Mouse (Mus musculus) limb, embryonic 13.5 days (tissue): ENCODE results near the gene Mcrip2. TPM values are rescaled to one million over a fixed set of nuclear protein-coding genes. Genes with fewer than 3 reads are reported as not detected.

ENCODE experiments used
- ATAC-seq: fragments of 200-750 bp; cut with Nextera tagmentation; 2 replicates; pipeline ENCODE4 v1.8.0; 2017; ENCODE audit warnings: low read depth, moderate number of reproducible peaks, moderate TSS enrichment; ENCODE audit not compliant: low FRiP score
- H3K27ac ChIP-seq: fragments of 300-500 bp; sonication (generic); 2 replicates; pipeline ENCODE4 v1.5.1; 2015; ENCODE audit warnings: inconsistent platforms, mild to moderate bottlenecking, moderate library complexity
- H3K27me3 ChIP-seq: fragments of 300-500 bp; sonication (generic); 2 replicates; pipeline ENCODE4 v1.6.1; 2015; ENCODE audit warnings: mild to moderate bottlenecking, inconsistent platforms
- H3K36me3 ChIP-seq: fragments of 300-500 bp; sonication (generic); 2 replicates; pipeline ENCODE4 v1.6.1; 2015; ENCODE audit warnings: inconsistent platforms, mild to moderate bottlenecking, moderate library complexity
- H3K4me1 ChIP-seq: fragments of 300-500 bp; sonication (generic); 2 replicates; pipeline ENCODE4 v1.6.1; 2015; ENCODE audit warnings: inconsistent platforms
- H3K4me2 ChIP-seq: fragments of 300-500 bp; sonication (generic); replicated peaks from 2 replicates; pipeline ENCODE4 v1.6.1; 2015; ENCODE audit warnings: inconsistent platforms, mild to moderate bottlenecking, moderate library complexity
- H3K4me3 ChIP-seq: fragments of 300-500 bp; sonication (generic); 2 replicates; pipeline ENCODE4 v1.5.1; 2015; ENCODE audit warnings: moderate library complexity, mild to moderate bottlenecking, inconsistent platforms
- H3K9ac ChIP-seq: fragments of 300-500 bp; sonication (generic); 2 replicates; pipeline ENCODE4 v1.6.1; 2015; ENCODE audit warnings: mild to moderate bottlenecking, inconsistent platforms
- H3K9me3 ChIP-seq: fragments of 300-500 bp; sonication (generic); 2 replicates; pipeline ENCODE4 v1.6.1; 2016; ENCODE audit warnings: inconsistent platforms
- WGBS: fragments of 180-500 bp; shearing (Covaris S2); methylation state at CpG from one replicate; pipeline ENCODE4 v1.1.7; 2015; 5-methylcytosine and 5-hydroxymethylcytosine counted together
- polyA plus RNA-seq: library from polyadenylated mRNA; unstranded; fragments of >200 nt; fragmentation: Nextera tagmentation; extraction: Ambion mirVana; gene quantifications from 2 replicates; pipeline ENCODE4 v1.2.1, GENCODE M21; 2015

The Mcrip2 gene
- polyA plus RNA-seq, 1 experiment from 2014 or later = 12.2 TPM

DNA sequence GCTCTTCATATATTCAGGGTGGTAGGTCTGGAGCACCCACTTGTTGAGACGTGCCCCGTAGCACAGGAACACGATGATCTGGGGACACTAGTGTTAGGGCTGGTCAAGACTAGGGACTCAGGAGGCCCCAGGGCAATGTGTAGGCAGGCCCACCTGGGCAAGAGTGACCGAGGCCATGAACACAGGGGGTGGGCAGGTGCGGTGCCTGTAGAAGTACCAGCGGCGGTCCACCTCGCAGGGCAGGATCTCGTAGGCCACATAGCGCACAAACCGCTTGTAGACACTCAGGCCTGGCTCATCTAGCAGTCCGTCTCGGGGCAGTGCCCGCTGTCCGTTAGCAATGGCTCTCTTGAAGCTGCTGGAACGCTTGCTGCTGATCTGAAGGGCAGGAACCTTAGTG is 32.7 kb downstream of the Mcrip2 start:
- peak overlapping the region; percentile 98; the same call in 1 of the 2 replicates for H3K4me2 ChIP-seq
- H3K36me3 ChIP-seq = peaks cover 55% of the 10 kb centered on the region
- no peaks in the 10 kb centered on the region for H3K27me3 ChIP-seq
- 93% methylated on average over 16 of the region's 16 CpGs for WGBS
- H3K4me3 ChIP-seq = peak overlapping the region; percentile 3; the same call in 1 of the 2 replicates
- peaks cover 57% of the 10 kb centered on the region for H3K4me1 ChIP-seq
- no peak for ATAC-seq
- H3K27ac ChIP-seq = no peak overlapping the region
- no peaks in the 10 kb centered on the region for H3K9me3 ChIP-seq
- 0 out of 2 replicates have a peak overlapping the region, but pooled peaks have one; percentile 68 for H3K9ac ChIP-seq

DNA sequence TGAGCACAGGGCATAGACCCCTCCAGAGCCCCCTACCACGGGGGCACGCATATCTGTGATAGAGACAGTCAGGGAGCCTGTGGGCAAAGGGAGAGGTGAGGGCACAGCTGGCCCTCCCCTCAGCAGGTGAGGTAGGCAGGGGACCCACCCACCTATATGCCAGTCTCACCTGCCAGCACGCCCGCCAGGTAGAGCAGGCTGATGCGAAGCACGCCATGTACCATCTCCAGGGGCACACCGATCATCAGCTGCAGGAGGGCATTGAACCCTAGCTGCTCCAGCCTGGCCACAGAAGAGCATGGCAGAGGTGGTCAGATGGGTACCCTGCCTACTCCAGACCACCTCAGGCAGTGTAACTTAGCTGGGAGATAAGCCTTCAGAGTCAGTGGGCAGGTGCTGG is 33.3 kb downstream of the Mcrip2 start:
- Histone ChIP-seq H3K27me3 (no peaks in the 10 kb centered on the region), H3K36me3 (peaks cover 55% of the 10 kb centered on the region), H3K4me1 (peaks cover 62% of the 10 kb centered on the region), H3K4me3 (0 out of 2 replicates have a peak overlapping the region, but pooled peaks have one; percentile 88), H3K9ac (peak overlapping the region; percentile 75; the same call in 1 of the 2 replicates), H3K4me2 (peak overlapping the region; percentile 98), H3K9me3 (no peaks in the 10 kb centered on the region), H3K27ac (no peak overlapping the region)
- 93% methylated on average over 7 of the region's 7 CpGs for WGBS
- no peak for ATAC-seq

DNA sequence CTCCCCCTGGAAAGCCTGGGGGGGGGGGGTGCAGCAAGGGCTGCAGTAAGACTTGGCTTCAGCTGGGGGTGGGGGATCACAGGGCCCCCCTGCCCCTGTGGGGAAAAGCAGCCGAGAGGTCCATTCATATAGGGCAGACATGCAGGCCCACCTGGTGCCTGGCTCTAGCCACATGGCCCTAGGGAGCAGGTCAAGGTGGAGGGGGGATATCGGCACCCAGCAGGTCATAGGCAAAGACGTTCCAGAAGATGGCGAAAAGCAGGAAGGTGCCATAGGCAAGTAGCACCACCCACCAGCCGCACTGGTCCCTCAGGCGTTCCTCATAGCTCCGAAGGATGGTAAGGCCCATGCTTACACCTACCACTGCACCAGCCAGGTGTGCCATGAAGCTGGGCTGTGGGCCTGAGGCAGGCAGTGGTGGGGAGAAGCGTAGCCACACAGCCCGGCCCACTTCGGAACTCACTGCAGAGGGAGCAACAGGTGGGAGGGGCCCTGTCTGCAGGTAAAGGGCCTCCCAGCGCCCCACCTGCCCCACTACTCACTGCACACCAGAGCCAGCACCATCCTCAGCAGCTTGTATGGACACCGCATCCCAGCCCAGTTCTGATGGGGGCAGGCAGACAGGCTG is 33.9 kb downstream of the Mcrip2 start:
- Histone ChIP-seq H3K27ac (no peak overlapping the region), H3K4me1 (peaks cover 68% of the 10 kb centered on the region), H3K4me3 (peak overlapping the region; percentile 88), H3K9ac (peak overlapping the region; percentile 75), H3K36me3 (peaks cover 54% of the 10 kb centered on the region), H3K4me2 (peak overlapping the region; percentile 98), H3K9me3 (no peaks in the 10 kb centered on the region), H3K27me3 (no peaks in the 10 kb centered on the region)
- ATAC-seq = no peak
- WGBS = 87% methylated on average over 12 of the region's 12 CpGs

DNA sequence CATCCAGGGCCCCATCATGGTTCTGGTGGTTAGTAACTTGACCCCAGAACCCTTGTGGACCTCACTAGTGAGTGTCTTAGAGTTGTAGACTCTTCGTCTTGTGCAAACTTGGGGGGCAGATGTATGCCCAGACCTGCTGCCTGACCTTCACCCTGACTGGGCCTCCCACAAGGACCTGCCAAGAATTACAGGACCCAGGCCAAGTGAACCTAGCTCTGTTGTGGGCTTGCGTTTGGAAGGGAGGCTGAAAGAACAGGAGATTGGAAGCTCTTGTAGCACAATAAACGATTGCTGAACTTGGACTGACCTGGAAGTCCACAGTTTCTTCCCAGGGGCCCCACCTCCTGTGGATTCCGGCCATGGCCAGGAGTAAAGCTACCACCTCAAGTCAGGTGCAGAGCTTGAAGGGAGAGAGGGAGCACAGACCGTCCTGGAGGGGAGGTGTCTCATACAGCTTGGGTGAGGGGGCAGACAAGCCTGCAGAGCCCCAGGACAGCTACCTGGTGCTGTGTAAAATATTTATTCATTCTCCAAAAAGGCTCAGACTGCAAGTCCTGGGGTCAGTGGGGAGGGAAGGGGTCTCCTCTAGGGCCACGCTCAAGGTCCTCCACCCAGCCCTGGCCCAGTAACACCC is 34.5 kb downstream of the Mcrip2 start:
- Histone ChIP-seq H3K4me1 (peaks cover 74% of the 10 kb centered on the region), H3K4me2 (peak overlapping the region; percentile 98), H3K9ac (peak overlapping the region; percentile 75), H3K27me3 (no peaks in the 10 kb centered on the region), H3K9me3 (no peaks in the 10 kb centered on the region), H3K4me3 (peak overlapping the region; percentile 88), H3K36me3 (peaks cover 47% of the 10 kb centered on the region), H3K27ac (peak overlapping the region; percentile 92)
- no peak for ATAC-seq
- 41% methylated on average over 6 of the region's 6 CpGs for WGBS

DNA sequence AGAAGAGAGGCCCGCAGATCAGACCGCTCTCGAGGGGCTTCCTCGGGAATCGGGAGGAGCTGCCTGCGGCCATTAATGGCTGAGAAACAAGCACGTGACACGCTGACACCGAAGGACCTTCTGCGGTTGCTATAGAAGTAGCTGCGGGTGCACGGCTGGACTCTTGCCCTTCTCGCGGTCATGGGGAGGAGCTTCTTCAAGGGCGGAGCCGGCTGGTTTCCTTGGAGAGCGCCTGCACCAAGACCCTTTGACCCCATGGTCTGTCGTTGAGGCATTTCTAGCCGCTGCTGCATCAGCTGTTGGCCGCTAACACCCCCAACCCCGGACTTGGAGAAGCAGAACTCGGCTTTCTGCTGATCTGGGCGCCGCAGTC is 35.3 kb downstream of the Mcrip2 start, which contains the start of gene Stub1:
Stub1 (minus strand) TSS at position 114 of the 373 bp plus-strand sequence.
- no peaks in the 10 kb centered on the region for H3K27me3 ChIP-seq
- H3K9ac ChIP-seq = peak within 1 kb of the TSS; percentile 91
- peak; percentile 60 for ATAC-seq
- H3K4me1 ChIP-seq = peaks cover 78% of the 10 kb centered on the region
- H3K4me3 ChIP-seq = peak within 1 kb of the TSS; percentile 88
- WGBS = 0% methylated on average over 24 of the region's 24 CpGs
- H3K9me3 ChIP-seq = no peaks in the 10 kb centered on the region
- peak within 1 kb of the TSS; percentile 98 for H3K4me2 ChIP-seq
- H3K36me3 ChIP-seq = peaks cover 42% of the 10 kb centered on the region
- H3K27ac ChIP-seq = peak within 1 kb of the TSS; percentile 92

DNA sequence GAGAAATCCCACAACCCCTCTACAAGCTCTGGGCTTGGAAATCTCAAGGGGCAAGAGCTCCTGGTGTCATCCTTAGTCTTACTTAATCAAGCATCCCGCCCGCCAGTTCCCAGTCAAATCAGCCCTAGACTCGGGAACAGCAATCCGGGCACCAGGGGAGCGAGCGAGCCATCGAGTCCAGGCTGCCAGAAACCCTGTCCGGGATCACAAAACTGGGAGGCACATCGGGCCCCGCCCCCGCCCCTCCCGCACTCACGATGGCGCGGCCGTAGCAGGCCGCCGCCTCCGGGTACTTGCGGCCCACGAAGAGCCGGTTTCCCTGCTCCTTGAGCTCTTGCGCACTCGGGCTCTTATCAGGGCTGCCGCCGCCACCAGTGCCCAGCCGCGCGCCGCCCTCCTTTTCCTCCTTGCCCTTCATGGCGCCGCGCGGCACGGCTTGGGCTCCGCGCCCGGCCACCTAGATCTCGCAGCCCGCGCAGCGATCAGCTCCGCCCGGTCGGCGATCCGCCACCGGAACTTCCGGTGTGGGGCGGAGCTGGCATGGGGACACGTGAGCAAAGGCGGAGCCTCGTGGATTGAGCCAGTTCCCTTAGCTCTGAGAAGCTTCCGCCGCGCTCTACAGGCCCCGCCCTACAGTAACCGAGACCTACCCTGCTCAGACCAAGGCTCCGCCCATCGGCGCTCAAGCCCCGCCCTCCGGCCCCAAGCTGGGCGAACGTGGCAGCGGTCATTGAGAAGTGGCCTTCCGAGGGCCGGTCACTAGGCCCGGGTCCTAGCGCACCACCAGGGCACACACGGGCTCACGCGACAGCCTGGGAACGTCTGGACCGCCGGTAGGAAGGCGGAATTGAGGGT is 35.9 kb downstream of the Mcrip2 start:
- Histone ChIP-seq H3K4me1 (peaks cover 79% of the 10 kb centered on the region), H3K36me3 (peaks cover 38% of the 10 kb centered on the region)
- WGBS = under 1% methylated on average over 77 of the region's 77 CpGs

DNA sequence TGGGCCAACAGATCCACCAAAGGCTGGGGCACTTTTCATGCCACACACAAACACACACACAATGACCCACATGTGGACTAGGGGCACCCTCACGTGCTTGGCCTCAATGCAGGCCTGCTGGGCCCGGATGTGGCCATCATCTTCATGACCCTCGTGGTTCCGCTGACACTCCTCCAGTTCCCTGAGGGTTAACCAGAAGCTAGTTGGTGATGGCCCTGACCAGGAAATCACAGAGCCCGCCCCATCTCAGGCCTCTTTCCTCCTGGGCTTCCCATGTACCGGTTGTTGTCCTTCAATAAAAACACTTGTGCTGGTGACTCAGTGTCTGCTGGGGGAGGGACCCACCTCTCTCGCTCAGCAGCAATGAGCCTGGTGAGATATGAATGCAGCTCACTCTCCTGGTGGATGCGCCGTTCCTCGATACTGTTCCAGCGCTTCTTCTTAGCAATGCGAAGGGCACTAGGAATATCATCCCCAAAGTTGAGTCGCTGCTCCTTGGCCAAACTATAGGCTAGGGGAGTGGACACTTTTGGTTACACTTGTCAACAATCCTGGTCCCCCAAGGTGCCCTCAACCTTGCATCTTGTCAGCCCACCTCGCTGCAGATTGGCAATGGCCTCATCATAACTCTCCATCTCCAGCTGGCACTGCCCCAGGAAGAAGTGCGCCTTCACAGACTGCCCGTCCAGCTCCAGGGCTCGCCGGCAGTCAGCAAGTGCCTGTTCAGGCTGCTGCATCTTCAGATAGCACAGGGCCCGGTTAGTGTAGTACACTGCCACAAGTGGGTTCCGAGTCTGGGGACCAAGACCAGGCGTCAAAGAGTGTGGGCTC is 36.9 kb downstream of the Mcrip2 start:
- peak overlapping the region; percentile 88 for H3K4me3 ChIP-seq
- H3K4me2 ChIP-seq = peak overlapping the region; percentile 98
- 61% methylated on average over 21 of the region's 21 CpGs for WGBS
- H3K27me3 ChIP-seq = no peaks in the 10 kb centered on the region
- no peaks in the 10 kb centered on the region for H3K9me3 ChIP-seq
- H3K9ac ChIP-seq = peak overlapping the region; percentile 91
- peak overlapping the region; percentile 86; the same call in 1 of the 2 replicates for H3K27ac ChIP-seq
- H3K36me3 ChIP-seq = peaks cover 45% of the 10 kb centered on the region
- no peak for ATAC-seq
- H3K4me1 ChIP-seq = peaks cover 76% of the 10 kb centered on the region

More for the DNA sequence above, 35.9 kb downstream of the Mcrip2 start:
- Histone ChIP-seq H3K27me3 (no peaks in the 10 kb centered on the region), H3K9ac (peak overlapping the region; percentile 91), H3K27ac (peak overlapping the region; percentile 92), H3K4me2 (peak overlapping the region; percentile 98), H3K4me3 (peak overlapping the region; percentile 88), H3K9me3 (no peaks in the 10 kb centered on the region)
- ATAC-seq = peak; percentile 90

DNA sequence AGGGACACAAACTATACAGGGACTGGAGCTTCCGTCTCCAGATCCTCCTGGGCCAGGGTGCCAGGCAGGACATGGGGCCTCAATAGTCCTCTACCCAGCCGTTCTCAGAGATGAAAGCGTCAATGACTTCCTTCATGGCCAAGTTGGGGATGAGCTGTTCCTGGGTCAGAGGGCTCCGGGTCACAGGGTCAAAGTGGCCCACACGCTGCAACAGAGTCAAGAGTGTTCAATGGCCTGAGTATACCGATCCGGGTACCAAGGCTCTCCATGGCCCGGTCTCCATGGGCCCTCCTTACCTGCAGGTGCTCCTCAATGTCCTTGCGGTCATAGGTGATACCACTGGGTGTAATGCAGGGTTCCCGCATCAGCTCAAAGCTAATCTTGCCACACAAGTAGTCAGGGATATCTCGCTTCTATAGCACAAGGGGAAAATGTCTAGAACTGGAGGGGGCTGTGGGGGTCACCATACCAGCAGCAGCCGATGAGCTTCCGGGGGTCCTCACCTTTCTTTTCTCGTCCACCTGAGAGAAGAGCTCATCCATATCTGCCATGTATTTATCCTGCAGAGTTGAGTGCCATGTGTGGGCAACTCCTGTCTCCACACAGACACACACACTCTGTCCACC is 37.6 kb downstream of the Mcrip2 start:
- no peak overlapping the region for H3K27ac ChIP-seq

DNA sequence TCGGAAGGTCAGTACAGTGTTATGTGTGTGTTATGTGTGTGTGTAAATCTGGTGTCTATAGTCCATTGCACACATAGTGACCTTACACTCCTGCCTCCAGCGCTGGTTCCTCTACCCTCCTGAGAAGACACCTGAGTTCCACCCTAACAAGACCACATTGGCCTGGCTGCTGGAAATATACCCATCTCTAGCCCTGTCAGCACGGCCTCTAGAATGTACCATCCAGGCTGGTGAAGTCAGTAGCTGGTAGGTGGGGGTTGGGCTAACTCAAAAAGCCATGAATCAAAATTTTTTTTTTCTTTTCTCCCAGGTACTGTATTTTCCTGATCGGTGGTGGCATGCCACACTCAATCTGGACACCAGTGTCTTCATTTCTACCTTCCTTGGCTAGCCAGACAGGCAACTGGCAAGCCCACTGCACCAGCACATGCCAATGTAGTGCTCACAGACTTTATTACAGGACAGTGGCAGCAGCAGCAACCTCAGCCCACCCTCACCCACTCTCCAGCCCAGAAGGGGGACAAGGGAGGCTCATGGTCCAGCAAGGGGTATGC is 38.3 kb downstream of the Mcrip2 start:
- no peaks in the 10 kb centered on the region for H3K9me3 ChIP-seq
- H3K4me3 ChIP-seq = peak overlapping the region; percentile 88
- peaks cover 67% of the 10 kb centered on the region for H3K4me1 ChIP-seq
- H3K4me2 ChIP-seq = peak overlapping the region; percentile 98
- 85% methylated on average over 4 of the region's 4 CpGs for whole genome bisulfite sequencing
- ATAC-seq = no peak
- peaks cover 53% of the 10 kb centered on the region for H3K36me3 ChIP-seq
- H3K27me3 ChIP-seq = no peaks in the 10 kb centered on the region
- H3K27ac ChIP-seq = no peak overlapping the region
- H3K9ac ChIP-seq = peak overlapping the region; percentile 81; the same call in 1 of the 2 replicates

More for the DNA sequence above, 37.6 kb downstream of the Mcrip2 start:
- Histone ChIP-seq H3K9ac (0 out of 2 replicates have a peak overlapping the region, but pooled peaks have one; percentile 91), H3K9me3 (no peaks in the 10 kb centered on the region), H3K4me3 (peak overlapping the region; percentile 88), H3K36me3 (peaks cover 52% of the 10 kb centered on the region), H3K4me1 (peaks cover 68% of the 10 kb centered on the region), H3K4me2 (peak overlapping the region; percentile 98), H3K27me3 (no peaks in the 10 kb centered on the region)
- ATAC-seq = no peak
- 90% methylated on average over 14 of the region's 14 CpGs for WGBS

DNA sequence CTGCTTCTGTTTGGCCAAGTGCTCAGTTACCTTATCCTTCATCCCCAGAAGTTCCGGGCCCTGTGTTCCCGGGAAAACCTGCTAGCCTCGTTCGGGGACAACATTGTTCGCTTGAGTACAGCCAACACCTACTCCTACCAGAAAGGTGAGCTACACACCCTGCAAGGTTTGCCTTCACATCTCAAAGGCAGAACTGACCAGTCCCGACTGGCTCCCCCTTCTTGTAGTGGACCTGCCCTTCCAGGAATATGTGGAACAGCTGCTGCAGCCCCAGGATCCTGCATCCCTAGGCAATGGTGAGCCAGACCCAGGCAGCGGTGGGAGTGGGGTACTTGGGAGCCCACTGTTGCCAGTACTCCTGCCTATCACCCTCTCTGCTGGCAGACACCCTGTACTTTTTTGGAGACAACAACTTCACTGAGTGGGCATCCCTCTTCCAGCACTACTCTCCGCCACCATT is 39.0 kb downstream of the Mcrip2 start:
- peaks cover 46% of the 10 kb centered on the region for H3K36me3 ChIP-seq
- H3K9me3 ChIP-seq = no peaks in the 10 kb centered on the region
- H3K4me3 ChIP-seq = peak overlapping the region; percentile 88
- peaks cover 67% of the 10 kb centered on the region for H3K4me1 ChIP-seq
- 37% methylated on average over 8 of the region's 8 CpGs for WGBS
- peak overlapping the region; percentile 84 for H3K4me2 ChIP-seq
- ATAC-seq = no peak
- peak overlapping the region; percentile 81 for H3K9ac ChIP-seq
- H3K27ac ChIP-seq = peak overlapping the region; percentile 88
- H3K27me3 ChIP-seq = no peaks in the 10 kb centered on the region
